Mouse (Mus musculus) C2C12 (cell line): Measurements from ENCODE around the gene Slc41a2. TPM values are rescaled to one million over a fixed set of nuclear protein-coding genes. Genes with fewer than 3 reads are reported as not detected.

ENCODE experiments used
- H3K27me3 ChIP-seq: one replicate; pipeline ENCODE4 v1.6.1; 2011; ENCODE audit not compliant: control insufficient read depth, insufficient read depth, insufficient read length
- H3K36me3 ChIP-seq: one replicate; pipeline ENCODE4 v1.6.1; 2011; ENCODE audit not compliant: control insufficient read depth, insufficient read depth
- H3K4me3 ChIP-seq: one replicate; pipeline ENCODE4 v1.5.1; 2011; ENCODE audit warnings: mild to moderate bottlenecking, control low read depth; ENCODE audit not compliant: poor library complexity, insufficient read depth, severe bottlenecking
- H3K79me2 ChIP-seq: one replicate; pipeline ENCODE4 v1.6.1; 2011; ENCODE audit not compliant: control insufficient read depth, insufficient read depth
- H3K79me3 ChIP-seq: one replicate; pipeline ENCODE4 v1.6.1; 2011; ENCODE audit warnings: low read depth, control low read depth
- H3ac ChIP-seq: one replicate; pipeline ENCODE3; 2011; ENCODE audit warnings: low read depth; ENCODE audit not compliant: control insufficient read depth, insufficient read length
- CEBPB ChIP-seq: IDR thresholded peaks from one replicate; pipeline ENCODE4 v1.6.1; 2011; ENCODE audit warnings: low read depth, mild to moderate bottlenecking, control low read depth, moderate library complexity
- CTCF ChIP-seq: IDR thresholded peaks from one replicate; pipeline ENCODE4 v1.5.1; 2011; ENCODE audit not compliant: control insufficient read depth, insufficient read depth, insufficient read length
- FOSL1 ChIP-seq: IDR thresholded peaks from one replicate; pipeline ENCODE4 v1.8.0; 2011; ENCODE audit warnings: mild to moderate bottlenecking, low read length; ENCODE audit not compliant: poor library complexity, insufficient read depth, severe bottlenecking
- MAX ChIP-seq: IDR thresholded peaks from one replicate; pipeline ENCODE4 v1.6.1; 2011; ENCODE audit warnings: mild to moderate bottlenecking, control low read depth
- MYOD1 ChIP-seq: IDR thresholded peaks from one replicate; pipeline ENCODE4 v1.6.1; 2011; ENCODE audit warnings: low read depth; ENCODE audit not compliant: control insufficient read depth, insufficient read length
- MYOG ChIP-seq: IDR thresholded peaks from one replicate; pipeline ENCODE4 v1.6.1; 2011; ENCODE audit not compliant: control insufficient read depth, insufficient read length; ENCODE audit errors: extremely low read depth
- USF1 ChIP-seq: IDR thresholded peaks from one replicate; pipeline ENCODE4 v1.6.1; 2011; ENCODE audit warnings: low read depth, mild to moderate bottlenecking, control low read depth, moderate library complexity
- polyA plus RNA-seq: library from polyadenylated mRNA; unstranded; fragments of >200 nt; fragmentation: generic; extraction: Trizol; gene quantifications from one replicate; pipeline ENCODE4 v1.2.1, GENCODE M21; 2012; ENCODE audit warnings: missing spikeins

Slc41a2 gene
- polyA plus RNA-seq, 1 experiment = 6.5 TPM

GRCm38 (mm10) chr10:83337971-83338598 lies 403 bp upstream of the Slc41a2 start:
- no peak for TF ChIP-seq CEBPB
- no peak for TF ChIP-seq FOSL1
- no peak for TF ChIP-seq MYOG
- no peak for TF ChIP-seq USF1
- TF ChIP-seq CTCF = no peak
- TF ChIP-seq MAX = no peak
- no peak for TF ChIP-seq MYOD1
- peaks cover 40% of the 10 kb centered on the region for H3K79me2 ChIP-seq
- H3K36me3 ChIP-seq = peaks cover 3% of the 10 kb centered on the region
- H3K4me3 ChIP-seq = peak overlapping the region; percentile 60
- H3K27me3 ChIP-seq = no peaks in the 10 kb centered on the region
- H3ac ChIP-seq = peak overlapping the region; percentile 82
- peaks cover 14% of the 10 kb centered on the region for H3K79me3 ChIP-seq

GRCm38 (mm10) chr10:83336336-83336735 lies 1.3 kb downstream of the Slc41a2 start:
- H3ac ChIP-seq = peak overlapping the region; percentile 30
- peaks cover 57% of the 10 kb centered on the region for H3K79me2 ChIP-seq
- H3K27me3 ChIP-seq = no peaks in the 10 kb centered on the region
- peaks cover 11% of the 10 kb centered on the region for H3K36me3 ChIP-seq
- H3K4me3 ChIP-seq = peak overlapping the region; percentile 60
- peaks cover 22% of the 10 kb centered on the region for H3K79me3 ChIP-seq
- no peak for TF ChIP-seq MYOD1
- no peak for TF ChIP-seq MAX

GRCm38 (mm10) chr10:83332581-83332980 lies 5.1 kb downstream of the Slc41a2 start:
- H3K79me2 ChIP-seq = peaks cover 95% of the 10 kb centered on the region
- H3K4me3 ChIP-seq = no peak overlapping the region
- peaks cover 36% of the 10 kb centered on the region for H3K79me3 ChIP-seq
- no peaks in the 10 kb centered on the region for H3K27me3 ChIP-seq
- H3K36me3 ChIP-seq = peaks cover 11% of the 10 kb centered on the region
- H3ac ChIP-seq = no peak overlapping the region
- no peak for TF ChIP-seq MYOG
- TF ChIP-seq MYOD1 = no peak
- TF ChIP-seq FOSL1 = no peak
- TF ChIP-seq USF1 = no peak
- no peak for TF ChIP-seq CEBPB
- no peak for TF ChIP-seq CTCF
- TF ChIP-seq MAX = no peak

- no peaks in the 10 kb centered on the region for H3K27me3 ChIP-seq
- H3ac ChIP-seq = no peak overlapping the region
- TF ChIP-seq MYOD1 (no peak), MAX (no peak), USF1 (no peak), CTCF (no peak), MYOG (no peak), CEBPB (no peak), FOSL1 (no peak)
- H3K4me3 ChIP-seq = no peak overlapping the region
- H3K79me2 ChIP-seq = peaks cover 100% of the 10 kb centered on the region
- H3K36me3 ChIP-seq = peaks cover 11% of the 10 kb centered on the region
- H3K79me3 ChIP-seq = peaks cover 40% of the 10 kb centered on the region
These were observed 5.9 kb downstream of the Slc41a2 start for GRCm38 (mm10) chr10:83331811-83332210.

GRCm38 (mm10) chr10:83330336-83330735 lies 7.3 kb downstream of the Slc41a2 start:
- peaks cover 98% of the 10 kb centered on the region for H3K79me2 ChIP-seq
- no peaks in the 10 kb centered on the region for H3K27me3 ChIP-seq
- TF ChIP-seq MYOD1 = no peak
- TF ChIP-seq FOSL1 = no peak
- no peak for TF ChIP-seq MAX
- no peak for TF ChIP-seq CTCF
- TF ChIP-seq CEBPB = no peak

GRCm38 (mm10) chr10:83328791-83329190 lies 8.9 kb downstream of the Slc41a2 start:
- Histone ChIP-seq H3ac (no peak overlapping the region), H3K79me2 (peaks cover 98% of the 10 kb centered on the region), H3K4me3 (no peak overlapping the region), H3K27me3 (no peaks in the 10 kb centered on the region), H3K36me3 (peaks cover 11% of the 10 kb centered on the region), H3K79me3 (peaks cover 37% of the 10 kb centered on the region)
- TF ChIP-seq MYOG (no peak), CEBPB (no peak), USF1 (no peak), FOSL1 (no peak), MAX (no peak), CTCF (no peak), MYOD1 (no peak)

More at GRCm38 (mm10) chr10:83330336-83330735, 7.3 kb downstream of the Slc41a2 start:
- peaks cover 46% of the 10 kb centered on the region for H3K79me3 ChIP-seq
- no peak overlapping the region for H3K4me3 ChIP-seq
- H3K36me3 ChIP-seq = peaks cover 14% of the 10 kb centered on the region
- H3ac ChIP-seq = no peak overlapping the region
